Mouse (Mus musculus) embryonic fibroblast, embryonic 13.5 days (primary cell): ENCODE measurements around the gene Pan2.

Experiments
- CTCF ChIP-seq: IDR thresholded peaks from 2 replicates; pipeline ENCODE4 v1.5.1; 2011; ENCODE audit warnings: mild to moderate bottlenecking, control low read depth, low read length, moderate library complexity, borderline replicate concordance; ENCODE audit not compliant: insufficient read depth
- POLR2A ChIP-seq: IDR thresholded peaks from 2 replicates; pipeline ENCODE4 v1.6.1; 2011; ENCODE audit warnings: low read depth, mild to moderate bottlenecking, control low read depth, low read length, moderate library complexity

- TF ChIP-seq POLR2A (no peak), CTCF (no peak)
Observed at GRCm38 (mm10) chr10:128359226-128359625, 56.1 kb downstream of the Pan2 start.
